Mouse (Mus musculus) layer of hippocampus, postnatal 25 days (tissue): ENCODE measurements around the gene Dkk2. TPM values are rescaled to one million over a fixed set of nuclear protein-coding genes. Genes with fewer than 3 reads are reported as not detected.
A peak's percentile ranks its signal among the peaks of the same experiment; 100 is the strongest.

Experiments
- DNase-seq, 2 experiments: peaks; one replicate each; pipeline ENCODE4 v3.0.0; 2022; ENCODE audit warnings: mixed read lengths in 2 of 2, low spot score in 1 of 2; ENCODE audit errors: extremely low spot score in 1 of 2
- total RNA-seq, 2 experiments: library from RNA; stranded (reverse); gene quantifications; 2 replicates each; pipeline ENCODE4 v1.2.3; 2021

The Dkk2 gene
- total RNA-seq, 2 experiments from 2014 or later = 0.22 to 0.45 TPM

GRCm38 (mm10) chr3:132122581-132122980 is 37.5 kb downstream of the Dkk2 start:
- no peak for DNase-seq

- DNase-seq = no peak
These were observed 40.2 kb downstream of the Dkk2 start for GRCm38 (mm10) chr3:132125227-132125740.

GRCm38 (mm10) chr3:132129730-132130274 is 44.7 kb downstream of the Dkk2 start:
- no peak for DNase-seq

GRCm38 (mm10) chr3:132130781-132131180 is 45.7 kb downstream of the Dkk2 start:
- DNase-seq = no peak

- no peak for DNase-seq
These were observed 46.8 kb downstream of the Dkk2 start for GRCm38 (mm10) chr3:132131939-132132338.

GRCm38 (mm10) chr3:132134502-132134901 is 49.4 kb downstream of the Dkk2 start:
- no peak for DNase-seq

GRCm38 (mm10) chr3:132137802-132138378 is 52.8 kb downstream of the Dkk2 start:
- DNase-seq = peak in 1 of 2 experiments; percentile 6

GRCm38 (mm10) chr3:132141031-132141430 is 55.9 kb downstream of the Dkk2 start:
- DNase-seq = no peak

GRCm38 (mm10) chr3:132149446-132150025 is 64.4 kb downstream of the Dkk2 start:
- no peak for DNase-seq

GRCm38 (mm10) chr3:132158817-132159216 is 73.7 kb downstream of the Dkk2 start:
- no peak for DNase-seq

- DNase-seq = no peak
These were observed 83.8 kb downstream of the Dkk2 start for GRCm38 (mm10) chr3:132168911-132169310.

GRCm38 (mm10) chr3:132186888-132187552 is 101.9 kb downstream of the Dkk2 start:
- DNase-seq = no peak

- DNase-seq = no peak
These were observed 116.9 kb downstream of the Dkk2 start for GRCm38 (mm10) chr3:132201950-132202349.

- no peak for DNase-seq
These were observed 117.6 kb downstream of the Dkk2 start for GRCm38 (mm10) chr3:132202665-132203064.

- peak; percentile 14 to 60 for DNase-seq
These were observed 122.4 kb downstream of the Dkk2 start for GRCm38 (mm10) chr3:132207469-132207868.

- no peak for DNase-seq
These were observed 126.2 kb downstream of the Dkk2 start for GRCm38 (mm10) chr3:132211260-132211659.

- no peak for DNase-seq
These were observed 134.9 kb downstream of the Dkk2 start for GRCm38 (mm10) chr3:132219977-132220487.

GRCm38 (mm10) chr3:132227622-132228021 is 142.5 kb downstream of the Dkk2 start:
- DNase-seq = no peak
